Mouse (Mus musculus) forebrain, embryonic 11.5 days (tissue): ENCODE data around the gene Flt3l. TPM values are rescaled to one million over a fixed set of nuclear protein-coding genes. Genes with fewer than 3 reads are reported as not detected.
A peak's percentile ranks its signal among the peaks of the same experiment; 100 is the strongest.
"Not testable (repeated sequence)": the region's sequence is repeated elsewhere in the genome, so short reads cannot be mapped to it uniquely, and the experiment has no call there.

Source experiments
- ATAC-seq: fragments of 200-750 bp; cut with Nextera tagmentation; replicated peaks from 2 replicates; pipeline ENCODE4 v1.8.0; 2017; ENCODE audit warnings: moderate TSS enrichment; ENCODE audit not compliant: low FRiP score
- DNase-seq: peaks from one replicate; pipeline ENCODE4 v3.0.0-alpha.2; 2017; ENCODE audit warnings: low spot score
- H3K27ac ChIP-seq: fragments of 300-500 bp; sonication (generic); 2 replicates; pipeline ENCODE4 v1.5.1; 2014; ENCODE audit warnings: low read depth, low read length
- H3K27me3 ChIP-seq: fragments of 300-500 bp; sonication (generic); 2 replicates; pipeline ENCODE4 v1.6.1; 2014; ENCODE audit warnings: mild to moderate bottlenecking, low read length, mixed read lengths; ENCODE audit not compliant: control insufficient read depth, insufficient read depth
- H3K36me3 ChIP-seq: fragments of 300-500 bp; sonication (generic); 2 replicates; pipeline ENCODE4 v1.6.1; 2014; ENCODE audit warnings: mild to moderate bottlenecking, low read length, moderate library complexity, mixed read lengths; ENCODE audit not compliant: control insufficient read depth, insufficient read depth
- H3K4me1 ChIP-seq: fragments of 300-500 bp; sonication (generic); replicated peaks from 2 replicates; pipeline ENCODE4 v1.6.1; 2014; ENCODE audit warnings: low read length, mixed read lengths; ENCODE audit not compliant: control insufficient read depth, insufficient read depth
- H3K4me2 ChIP-seq: fragments of 300-500 bp; sonication (generic); 2 replicates; pipeline ENCODE4 v1.6.1; 2014; ENCODE audit warnings: low read depth, mild to moderate bottlenecking, low read length, moderate library complexity, mixed read lengths; ENCODE audit not compliant: severe bottlenecking
- H3K4me3 ChIP-seq: fragments of 300-500 bp; sonication (generic); 2 replicates; pipeline ENCODE4 v1.5.1; 2014; ENCODE audit warnings: low read depth, low read length
- H3K9ac ChIP-seq: fragments of 300-500 bp; sonication (generic); 2 replicates; pipeline ENCODE4 v1.6.1; 2014; ENCODE audit warnings: low read length
- H3K9me3 ChIP-seq: fragments of 300-500 bp; sonication (generic); 2 replicates; pipeline ENCODE4 v1.6.1; 2016; ENCODE audit warnings: low read length, mixed read lengths; ENCODE audit not compliant: control insufficient read depth
- WGBS: fragments of 180-500 bp; shearing (Covaris S2); extraction: QIAGEN DNeasy Blood & Tissue Kit; methylation state at CpG from one replicate; pipeline ENCODE4 v1.1.7; 2014; 5-methylcytosine and 5-hydroxymethylcytosine counted together
- polyA plus RNA-seq: library from polyadenylated mRNA; unstranded; fragments of >200 nt; fragmentation: Nextera tagmentation; extraction: Ambion mirVana; gene quantifications from 2 replicates; pipeline ENCODE4 v1.2.1, GENCODE M21; 2014

Gene Flt3l
- polyA plus RNA-seq, 1 experiment from 2014 or later, result 1.8 TPM

- no peaks in the 10 kb centered on the region for H3K9me3 ChIP-seq
- H3K27ac ChIP-seq, result no peak overlapping the region
- H3K36me3 ChIP-seq, result no peaks in the 10 kb centered on the region
- H3K4me1 ChIP-seq, result no peaks in the 10 kb centered on the region
- no peaks in the 10 kb centered on the region for H3K27me3 ChIP-seq
- no peak for ATAC-seq
- H3K4me3 ChIP-seq, result no peak overlapping the region
- H3K4me2 ChIP-seq, result no peak overlapping the region
- no peak overlapping the region for H3K9ac ChIP-seq
- 88% methylated on average over 8 of the region's 8 CpGs for WGBS
- no peak for DNase-seq
Observed at GRCm38 (mm10) chr7:45098541-45099240, 37.5 kb downstream of the Flt3l start.

- H3K27me3 ChIP-seq, result no peaks in the 10 kb centered on the region
- DNase-seq (no peak), ATAC-seq (no peak)
- no peak overlapping the region for H3K4me3 ChIP-seq
- no peaks in the 10 kb centered on the region for H3K4me1 ChIP-seq
- WGBS, result 61% methylated on average over 6 of the region's 6 CpGs
- H3K9ac ChIP-seq, result no peak overlapping the region
- no peaks in the 10 kb centered on the region for H3K36me3 ChIP-seq
- no peaks in the 10 kb centered on the region for H3K9me3 ChIP-seq
- H3K4me2 ChIP-seq, result no peak overlapping the region
- H3K27ac ChIP-seq, result no peak overlapping the region
Observed at GRCm38 (mm10) chr7:45097479-45097878, 38.8 kb downstream of the Flt3l start.

GRCm38 (mm10) chr7:45095965-45096364 lies 40.3 kb downstream of the Flt3l start:
- not testable (repeated sequence) for ATAC-seq, H3K4me2 ChIP-seq, H3K27ac ChIP-seq, H3K36me3 ChIP-seq, H3K27me3 ChIP-seq, H3K4me1 ChIP-seq, H3K9ac ChIP-seq, DNase-seq, H3K9me3 ChIP-seq, H3K4me3 ChIP-seq
- 94% methylated on average over 14 of the region's 14 CpGs for WGBS

GRCm38 (mm10) chr7:45095367-45095766 lies 40.9 kb downstream of the Flt3l start:
- no peak overlapping the region for H3K27ac ChIP-seq
- H3K36me3 ChIP-seq, result no peaks in the 10 kb centered on the region
- ATAC-seq (no peak), DNase-seq (no peak)
- H3K4me1 ChIP-seq, result peaks cover 3% of the 10 kb centered on the region; the same call in 1 of the 2 replicates
- H3K4me2 ChIP-seq, result no peak overlapping the region
- H3K9me3 ChIP-seq, result no peaks in the 10 kb centered on the region
- H3K4me3 ChIP-seq, result no peak overlapping the region
- no peaks in the 10 kb centered on the region for H3K27me3 ChIP-seq
- no peak overlapping the region for H3K9ac ChIP-seq
- WGBS, result 86% methylated on average over 6 of the region's 6 CpGs

- no peak overlapping the region for H3K4me2 ChIP-seq
- peaks cover 3% of the 10 kb centered on the region; the same call in 1 of the 2 replicates for H3K4me1 ChIP-seq
- ATAC-seq (no peak), DNase-seq (no peak)
- H3K4me3 ChIP-seq, result no peak overlapping the region
- no peak overlapping the region for H3K27ac ChIP-seq
- no peaks in the 10 kb centered on the region for H3K36me3 ChIP-seq
- H3K27me3 ChIP-seq, result no peaks in the 10 kb centered on the region
- WGBS, result 75% methylated on average over 7 of the region's 7 CpGs
- no peaks in the 10 kb centered on the region for H3K9me3 ChIP-seq
- no peak overlapping the region for H3K9ac ChIP-seq
Observed at GRCm38 (mm10) chr7:45094121-45094520, 42.1 kb downstream of the Flt3l start.

GRCm38 (mm10) chr7:45093516-45093905 lies 42.7 kb downstream of the Flt3l start:
- DNase-seq, result peak; percentile 68
- Histone ChIP-seq H3K4me2 (no peak overlapping the region), H3K4me1 (peaks cover 3% of the 10 kb centered on the region; the same call in 1 of the 2 replicates), H3K27me3 (no peaks in the 10 kb centered on the region), H3K9me3 (no peaks in the 10 kb centered on the region), H3K27ac (no peak overlapping the region), H3K36me3 (no peaks in the 10 kb centered on the region), H3K4me3 (no peak overlapping the region), H3K9ac (no peak overlapping the region)
- 29% methylated on average over 18 of the region's 18 CpGs for WGBS
- ATAC-seq, result no peak

- no peak for ATAC-seq
- Histone ChIP-seq H3K9ac (no peak overlapping the region), H3K9me3 (no peaks in the 10 kb centered on the region), H3K4me3 (no peak overlapping the region), H3K4me1 (peaks cover 3% of the 10 kb centered on the region; the same call in 1 of the 2 replicates), H3K27ac (no peak overlapping the region), H3K36me3 (no peaks in the 10 kb centered on the region), H3K27me3 (no peaks in the 10 kb centered on the region), H3K4me2 (no peak overlapping the region)
- DNase-seq, result no peak
- WGBS, result 60% methylated on average over 12 of the region's 12 CpGs
Observed at GRCm38 (mm10) chr7:45092828-45093515, 43.3 kb downstream of the Flt3l start.

- ATAC-seq, result peak; percentile 95
- WGBS, result under 1% methylated on average over 16 of the region's 16 CpGs
Observed at GRCm38 (mm10) chr7:45092048-45092447, 44.2 kb downstream of the Flt3l start, which contains the start of gene Rcn3. Rcn3 (minus strand) TSS chr7:45092221.

More at GRCm38 (mm10) chr7:45092048-45092447, 44.2 kb downstream of the Flt3l start, which contains the start of gene Rcn3:
- Histone ChIP-seq H3K4me2 (peak within 1 kb of the TSS; percentile 64), H3K36me3 (no peaks in the 10 kb centered on the region), H3K9me3 (no peaks in the 10 kb centered on the region), H3K4me1 (peaks cover 3% of the 10 kb centered on the region; the same call in 1 of the 2 replicates), H3K27ac (no peak within 1 kb of the TSS), H3K9ac (peak within 1 kb of the TSS; percentile 58), H3K27me3 (no peaks in the 10 kb centered on the region), H3K4me3 (peak within 1 kb of the TSS; percentile 46)
- DNase-seq, result peak; percentile 94
